Mouse (Mus musculus): Measurements from ENCODE around the gene Arhgap23. TPM values are rescaled to one million over a fixed set of nuclear protein-coding genes. Genes with fewer than 3 reads are reported as not detected.

The Arhgap23 gene
- total and polyA plus RNA-seq, 2 experiments from 2014 or later: 9.6 to 80.2 TPM

DNA sequence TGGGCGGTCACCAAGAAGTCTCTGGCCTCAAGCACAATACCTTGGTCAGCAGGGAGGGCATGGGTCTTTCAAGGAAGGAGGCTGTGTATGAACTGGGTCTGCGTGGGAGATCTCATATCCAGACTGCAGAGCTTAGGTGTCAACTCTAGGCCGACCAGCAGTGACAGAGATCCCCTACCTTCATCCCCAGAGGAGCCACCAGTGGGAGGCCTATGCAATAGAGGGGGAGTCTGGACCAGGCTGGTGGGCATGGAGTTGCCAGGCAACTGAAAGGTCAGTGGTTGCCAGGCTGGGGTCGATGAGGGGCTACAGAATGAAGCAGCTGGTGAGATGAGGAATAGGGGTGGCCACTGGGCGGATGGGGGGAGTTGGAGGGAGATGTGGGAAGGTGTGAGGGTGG, 124.3 kb downstream of the Arhgap23 start:
- no peak overlapping the region for H3K4me3 ChIP-seq (ENCODE audit: low read depth, low read length)
- DNase-seq (ENCODE audit: low spot score) (no peak), ATAC-seq (ENCODE audit: low FRiP score) (no peak)
- H3K27me3 ChIP-seq (ENCODE audit: insufficient read depth, low read length): peaks cover 10% of the 10 kb centered on the region; the same call in 1 of the 2 replicates
- no peak overlapping the region for H3K9ac ChIP-seq (replicated peaks; ENCODE audit: low read length, poor library complexity, severe bottlenecking)
- H3K36me3 ChIP-seq (ENCODE audit: insufficient read depth, low read length): peaks cover 13% of the 10 kb centered on the region
- no peaks in the 10 kb centered on the region for H3K9me3 ChIP-seq (ENCODE audit: low read length)
- H3K27ac ChIP-seq (ENCODE audit: low read depth, low read length): no peak overlapping the region
- WGBS: 43% methylated on average over 5 of the region's 5 CpGs
- no peak overlapping the region for H3K4me2 ChIP-seq (ENCODE audit: low read depth, low read length, poor library complexity, severe bottlenecking)
- no peak for TF ChIP-seq CTCF (IDR thresholded peaks at IDR 0.05)
- H3K4me1 ChIP-seq (ENCODE audit: insufficient read depth, low read length): peaks cover 11% of the 10 kb centered on the region

DNA sequence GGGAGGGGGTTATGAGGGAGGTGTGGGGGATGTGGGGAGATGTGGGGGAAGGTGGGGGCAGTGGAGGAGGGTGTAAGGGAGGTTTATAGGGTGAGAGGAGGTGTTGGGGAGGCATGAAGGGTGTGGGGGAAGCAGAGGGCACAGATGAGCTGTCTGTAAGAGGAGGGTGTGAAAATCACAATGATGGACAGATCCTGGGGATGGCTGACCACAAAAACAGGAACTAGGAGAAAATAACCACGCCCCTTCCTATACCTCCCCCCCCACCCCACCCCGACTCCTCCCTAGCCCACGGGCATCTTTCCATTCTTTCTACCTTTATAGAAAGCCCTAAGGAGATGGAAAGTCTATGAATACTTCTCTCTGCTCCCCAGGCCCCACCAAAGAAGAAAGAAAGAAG, 124.8 kb downstream of the Arhgap23 start:
- Histone ChIP-seq H3K36me3 (ENCODE audit: insufficient read depth, low read length) (peaks cover 8% of the 10 kb centered on the region), H3K4me3 (ENCODE audit: low read depth, low read length) (no peak overlapping the region), H3K4me1 (ENCODE audit: insufficient read depth, low read length) (peaks cover 11% of the 10 kb centered on the region), H3K27me3 (ENCODE audit: insufficient read depth, low read length) (peaks cover 9% of the 10 kb centered on the region; the same call in 1 of the 2 replicates), H3K9me3 (ENCODE audit: low read length) (no peaks in the 10 kb centered on the region), H3K4me2 (ENCODE audit: low read depth, low read length, poor library complexity, severe bottlenecking) (no peak overlapping the region), H3K9ac (replicated peaks; ENCODE audit: low read length, poor library complexity, severe bottlenecking) (no peak overlapping the region), H3K27ac (ENCODE audit: low read depth, low read length) (no peak overlapping the region)
- ATAC-seq (ENCODE audit: low FRiP score) (no peak), DNase-seq (ENCODE audit: low spot score) (no peak)
- 52% methylated on average over 3 of the region's 3 CpGs for WGBS
- no peak for TF ChIP-seq CTCF (IDR thresholded peaks at IDR 0.05)

DNA sequence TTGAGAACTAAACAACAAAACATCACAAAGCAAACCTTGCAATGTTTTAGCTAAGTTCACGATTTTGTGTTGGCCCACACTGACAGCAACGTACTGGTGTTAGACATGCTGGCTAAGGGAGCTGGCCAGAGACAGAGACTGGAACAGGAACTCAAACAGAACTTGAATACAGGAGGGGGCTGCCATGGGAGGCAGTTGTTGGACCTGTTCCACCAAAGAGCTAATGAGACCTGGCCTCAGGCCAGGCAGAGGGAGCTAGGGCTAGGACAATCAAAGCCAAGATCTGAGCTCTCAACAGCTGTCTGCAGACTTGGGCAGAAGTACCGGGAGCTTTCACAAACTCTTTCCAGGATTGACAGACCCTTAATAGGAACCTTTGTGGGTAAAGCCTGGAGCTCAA, 125.3 kb downstream of the Arhgap23 start:
- WGBS: 45% methylated on average over 3 of the region's 3 CpGs
- no peak overlapping the region for H3K27ac ChIP-seq (ENCODE audit: low read depth, low read length)
- no peak overlapping the region for H3K4me3 ChIP-seq (ENCODE audit: low read depth, low read length)
- ATAC-seq (ENCODE audit: low FRiP score): no peak
- H3K4me1 ChIP-seq (ENCODE audit: insufficient read depth, low read length): peaks cover 11% of the 10 kb centered on the region
- H3K9me3 ChIP-seq (ENCODE audit: low read length): no peaks in the 10 kb centered on the region
- H3K27me3 ChIP-seq (ENCODE audit: insufficient read depth, low read length): peaks cover 9% of the 10 kb centered on the region; the same call in 1 of the 2 replicates
- H3K4me2 ChIP-seq (ENCODE audit: low read depth, low read length, poor library complexity, severe bottlenecking): no peak overlapping the region
- TF ChIP-seq CTCF (IDR thresholded peaks at IDR 0.05): no peak
- peaks cover 5% of the 10 kb centered on the region; the same call in 1 of the 2 replicates for H3K36me3 ChIP-seq (ENCODE audit: insufficient read depth, low read length)
- peak; percentile 88 for DNase-seq (ENCODE audit: low spot score)
- H3K9ac ChIP-seq (replicated peaks; ENCODE audit: low read length, poor library complexity, severe bottlenecking): no peak overlapping the region

DNA sequence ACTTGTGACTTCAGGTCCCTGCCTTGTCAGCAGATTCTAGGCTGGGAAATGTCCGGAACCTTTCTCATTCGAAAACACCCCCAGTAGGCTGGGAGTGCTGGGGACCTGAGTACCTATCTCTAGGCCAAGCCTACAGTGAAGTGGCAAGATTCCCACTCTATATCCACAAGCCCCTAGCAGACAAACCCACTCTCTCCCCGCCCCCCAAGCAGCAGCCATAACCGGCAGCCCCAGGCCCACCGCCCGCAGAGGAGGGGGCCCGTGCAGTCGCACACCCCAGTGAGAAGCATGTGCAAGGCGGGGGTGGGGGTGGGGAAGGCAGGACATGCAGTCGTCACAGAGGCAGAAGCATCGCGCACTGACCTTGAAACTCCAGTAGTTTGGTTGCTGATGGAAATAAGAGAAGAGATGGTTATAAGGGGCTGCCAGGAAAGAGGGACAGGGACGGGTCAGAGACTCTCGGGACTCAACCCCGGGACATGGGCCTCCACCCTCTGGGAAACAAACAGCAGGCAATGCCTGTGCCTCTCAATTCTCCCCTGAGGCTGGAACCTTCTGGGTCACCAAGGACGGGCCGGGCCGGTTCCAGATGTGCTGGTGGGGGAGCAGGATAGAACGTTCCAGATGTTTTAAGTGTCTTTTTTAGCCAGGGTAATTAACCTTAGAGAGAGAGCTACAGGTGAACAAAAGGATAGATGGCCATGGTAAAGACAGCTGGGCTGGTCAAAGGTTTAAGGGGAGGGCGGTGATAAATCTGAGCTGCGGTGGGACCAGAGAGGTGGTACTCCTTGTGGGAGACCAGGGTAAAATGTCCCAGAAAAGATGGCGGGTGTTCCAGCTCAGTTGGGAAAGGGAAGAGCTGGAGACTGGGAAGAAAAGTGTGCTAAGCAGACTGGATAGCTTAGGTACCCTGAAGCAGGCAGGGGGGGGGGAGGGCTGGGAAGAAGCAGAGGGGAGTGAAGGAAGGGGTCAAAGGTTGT, 127.1 kb downstream of the Arhgap23 start:
- TF ChIP-seq CTCF (IDR thresholded peaks at IDR 0.05): no peak
- Histone ChIP-seq H3K9ac (replicated peaks; ENCODE audit: low read length, poor library complexity, severe bottlenecking) (no peak overlapping the region), H3K27me3 (ENCODE audit: insufficient read depth, low read length) (no peaks in the 10 kb centered on the region; the same call in 1 of the 2 replicates), H3K4me2 (ENCODE audit: low read depth, low read length, poor library complexity, severe bottlenecking) (no peak overlapping the region), H3K27ac (ENCODE audit: low read depth, low read length) (peak overlapping the region; percentile 7; the same call in 1 of the 2 replicates), H3K9me3 (ENCODE audit: low read length) (no peaks in the 10 kb centered on the region), H3K4me1 (ENCODE audit: insufficient read depth, low read length) (peaks cover 14% of the 10 kb centered on the region), H3K4me3 (ENCODE audit: low read depth, low read length) (no peak overlapping the region), H3K36me3 (ENCODE audit: insufficient read depth, low read length) (no peaks in the 10 kb centered on the region; the same call in 1 of the 2 replicates)
- ATAC-seq (ENCODE audit: low FRiP score) (no peak), DNase-seq (ENCODE audit: low spot score) (no peak)
- 81% methylated on average over 22 of the region's 22 CpGs for WGBS

DNA sequence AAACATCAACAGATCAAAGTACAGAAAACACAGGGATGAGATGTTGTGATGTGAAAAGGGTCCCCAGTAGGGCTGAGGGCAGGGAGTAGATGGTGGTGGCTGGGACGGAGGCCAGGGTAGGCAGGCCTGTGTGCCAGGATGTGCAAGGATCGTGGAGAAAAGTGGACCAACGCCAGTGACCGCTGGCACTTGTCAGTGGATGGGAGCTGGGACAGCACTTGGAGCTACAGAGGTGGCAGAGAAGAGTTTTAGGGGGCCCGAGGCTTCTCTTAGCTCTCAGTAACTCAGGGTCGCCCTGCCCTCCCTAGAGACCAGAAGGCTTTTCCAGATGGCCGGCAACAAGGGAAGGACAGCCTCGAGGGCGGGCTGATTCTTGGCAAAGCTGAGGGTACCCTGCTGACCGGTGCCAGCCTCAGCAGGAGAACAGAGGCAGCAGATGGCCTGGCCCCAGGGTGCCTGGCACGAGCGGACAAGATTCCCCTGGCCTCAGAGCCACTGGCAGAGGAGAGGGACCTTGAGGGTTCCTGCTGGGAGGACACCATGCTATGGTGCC, 127.9 kb downstream of the Arhgap23 start:
- no peak for ATAC-seq (ENCODE audit: low FRiP score)

DNA sequence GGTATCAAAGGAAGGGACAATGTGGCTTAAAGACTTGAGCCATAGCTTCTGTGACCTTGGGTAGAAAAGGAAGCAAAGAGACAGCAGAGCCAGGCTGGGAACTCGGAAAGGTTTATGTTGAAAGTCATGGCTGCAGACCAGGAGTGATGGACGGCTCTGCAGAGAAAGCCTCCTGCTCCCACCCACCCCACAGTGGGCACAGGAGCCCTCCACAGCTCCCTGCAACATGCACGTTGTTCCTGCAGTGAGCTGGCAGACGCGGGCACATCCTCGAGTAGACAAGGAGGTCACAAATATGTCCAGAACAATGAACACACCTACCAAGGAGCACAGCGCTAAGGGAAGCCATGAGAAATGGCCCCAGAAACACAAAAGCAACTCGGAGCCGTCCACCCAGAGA, 128.6 kb downstream of the Arhgap23 start:
- H3K27me3 ChIP-seq (ENCODE audit: insufficient read depth, low read length): no peaks in the 10 kb centered on the region
- 85% methylated on average over 9 of the region's 9 CpGs for WGBS
- ATAC-seq (ENCODE audit: low FRiP score) (no peak), DNase-seq (ENCODE audit: low spot score) (no peak)
- peaks cover 2% of the 10 kb centered on the region for H3K36me3 ChIP-seq (ENCODE audit: insufficient read depth, low read length)
- H3K27ac ChIP-seq (ENCODE audit: low read depth, low read length): no peak overlapping the region
- peaks cover 14% of the 10 kb centered on the region for H3K4me1 ChIP-seq (ENCODE audit: insufficient read depth, low read length)
- H3K4me3 ChIP-seq (ENCODE audit: low read depth, low read length): no peak overlapping the region
- H3K9me3 ChIP-seq (ENCODE audit: low read length): no peaks in the 10 kb centered on the region
- no peak overlapping the region for H3K4me2 ChIP-seq (ENCODE audit: low read depth, low read length, poor library complexity, severe bottlenecking)
- TF ChIP-seq CTCF (IDR thresholded peaks at IDR 0.05): no peak
- H3K9ac ChIP-seq (replicated peaks; ENCODE audit: low read length, poor library complexity, severe bottlenecking): no peak overlapping the region

More for the DNA sequence above, 127.9 kb downstream of the Arhgap23 start:
- TF ChIP-seq CTCF (IDR thresholded peaks at IDR 0.05): no peak
- Histone ChIP-seq H3K4me3 (ENCODE audit: low read depth, low read length) (no peak overlapping the region), H3K27ac (ENCODE audit: low read depth, low read length) (peak overlapping the region; percentile 7; the same call in 1 of the 2 replicates), H3K4me2 (ENCODE audit: low read depth, low read length, poor library complexity, severe bottlenecking) (no peak overlapping the region), H3K27me3 (ENCODE audit: insufficient read depth, low read length) (no peaks in the 10 kb centered on the region), H3K9me3 (ENCODE audit: low read length) (no peaks in the 10 kb centered on the region), H3K9ac (replicated peaks; ENCODE audit: low read length, poor library complexity, severe bottlenecking) (no peak overlapping the region; the same call in 1 of the 2 replicates), H3K4me1 (ENCODE audit: insufficient read depth, low read length) (peaks cover 14% of the 10 kb centered on the region), H3K36me3 (ENCODE audit: insufficient read depth, low read length) (no peaks in the 10 kb centered on the region; the same call in 1 of the 2 replicates)
- 36% methylated on average over 12 of the region's 12 CpGs for WGBS
- DNase-seq (ENCODE audit: low spot score): peak; percentile 90
